Mouse (Mus musculus): ENCODE measurements at regions not wholly inside any gene's neighbourhood (a gene's known extent, or its start where the extent isn't known, plus 50 kb on each side); places are given as distances from the start of the nearest gene placed in this dataset.
A peak's percentile ranks its signal among the peaks of the same experiment; 100 is the strongest.
"Not testable (repeated sequence)": the region's sequence is repeated elsewhere in the genome, so short reads cannot be mapped to it uniquely, and the experiment has no call there.

- whole genome bisulfite sequencing, result 79% methylated on average over 11 of the region's 11 CpGs
- no peak overlapping the region for H3K27ac ChIP-seq
- no peaks in the 10 kb centered on the region for H3K4me1 ChIP-seq
- H3K9me3 ChIP-seq, result no peaks in the 10 kb centered on the region
- H3K36me3 ChIP-seq, result no peaks in the 10 kb centered on the region
- H3K9ac ChIP-seq, result no peak overlapping the region
- H3K4me3 ChIP-seq, result no peak overlapping the region
- H3K4me2 ChIP-seq, result no peak overlapping the region
- ATAC-seq (ENCODE audit: insufficient number of reproducible peaks, insufficient read depth, low FRiP score, low TSS enrichment, low read depth), result no peak
- H3K27me3 ChIP-seq, result no peaks in the 10 kb centered on the region
Observed at GRCm38 (mm10) chr8:109320955-109321354, 172.9 kb upstream of the Pmfbp1 start.

- H3K36me3 ChIP-seq, result no peaks in the 10 kb centered on the region
- H3K9ac ChIP-seq, result no peak overlapping the region
- no peaks in the 10 kb centered on the region for H3K9me3 ChIP-seq
- H3K27me3 ChIP-seq, result no peaks in the 10 kb centered on the region
- no peak overlapping the region for H3K4me2 ChIP-seq
- no peaks in the 10 kb centered on the region for H3K4me1 ChIP-seq
- ATAC-seq (ENCODE audit: insufficient number of reproducible peaks, insufficient read depth, low FRiP score, low TSS enrichment, low read depth), result no peak
- WGBS, result 83% methylated on average over 2 of the region's 2 CpGs
- H3K27ac ChIP-seq, result no peak overlapping the region
- no peak overlapping the region for H3K4me3 ChIP-seq
Observed at GRCm38 (mm10) chr8:109323351-109323750, 170.5 kb upstream of the Pmfbp1 start.

GRCm38 (mm10) chr8:109324241-109324640 is 169.6 kb upstream of the Pmfbp1 start:
- WGBS, result 88% methylated on average over 9 of the region's 9 CpGs
- no peak for ATAC-seq (ENCODE audit: insufficient number of reproducible peaks, insufficient read depth, low FRiP score, low TSS enrichment, low read depth)
- Histone ChIP-seq H3K9me3 (no peaks in the 10 kb centered on the region), H3K4me2 (no peak overlapping the region), H3K36me3 (no peaks in the 10 kb centered on the region), H3K4me3 (no peak overlapping the region), H3K27me3 (no peaks in the 10 kb centered on the region), H3K27ac (no peak overlapping the region), H3K9ac (no peak overlapping the region), H3K4me1 (no peaks in the 10 kb centered on the region)

- Histone ChIP-seq H3K4me1 (no peaks in the 10 kb centered on the region), H3K4me2 (no peak overlapping the region), H3K9ac (no peak overlapping the region), H3K4me3 (no peak overlapping the region), H3K9me3 (no peaks in the 10 kb centered on the region), H3K27me3 (no peaks in the 10 kb centered on the region), H3K27ac (no peak overlapping the region), H3K36me3 (no peaks in the 10 kb centered on the region)
- ATAC-seq (ENCODE audit: insufficient number of reproducible peaks, insufficient read depth, low FRiP score, low TSS enrichment, low read depth), result no peak
- 65% methylated on average over 7 of the region's 7 CpGs for WGBS
Observed at GRCm38 (mm10) chr8:109336203-109336602, 157.6 kb upstream of the Pmfbp1 start.

- no peak overlapping the region for H3K4me3 ChIP-seq
- no peaks in the 10 kb centered on the region for H3K27me3 ChIP-seq
- no peaks in the 10 kb centered on the region for H3K36me3 ChIP-seq
- no peaks in the 10 kb centered on the region for H3K4me1 ChIP-seq
- H3K9me3 ChIP-seq, result no peaks in the 10 kb centered on the region
- no peak for ATAC-seq (ENCODE audit: insufficient number of reproducible peaks, insufficient read depth, low FRiP score, low TSS enrichment, low read depth)
- 86% methylated on average over 14 of the region's 14 CpGs for WGBS
- H3K27ac ChIP-seq, result no peak overlapping the region
- H3K9ac ChIP-seq, result no peak overlapping the region
- no peak overlapping the region for H3K4me2 ChIP-seq
Observed at GRCm38 (mm10) chr8:109338220-109338835, 155.5 kb upstream of the Pmfbp1 start.

- WGBS, result 94% methylated on average over 21 of the region's 21 CpGs
- ATAC-seq (ENCODE audit: insufficient number of reproducible peaks, insufficient read depth, low FRiP score, low TSS enrichment, low read depth); H3K4me1 ChIP-seq; H3K4me3 ChIP-seq; H3K4me2 ChIP-seq; H3K36me3 ChIP-seq; H3K27me3 ChIP-seq; H3K9me3 ChIP-seq; H3K9ac ChIP-seq; H3K27ac ChIP-seq: not testable (repeated sequence)
Observed at GRCm38 (mm10) chr8:109340647-109341046, 153.2 kb upstream of the Pmfbp1 start.

GRCm38 (mm10) chr8:109355168-109355567 is 138.7 kb upstream of the Pmfbp1 start:
- Histone ChIP-seq H3K4me3 (no peak overlapping the region), H3K27me3 (peaks cover 4% of the 10 kb centered on the region; the same call in 1 of the 2 replicates), H3K9ac (no peak overlapping the region), H3K36me3 (no peaks in the 10 kb centered on the region), H3K9me3 (no peaks in the 10 kb centered on the region), H3K4me1 (peaks cover 29% of the 10 kb centered on the region), H3K4me2 (no peak overlapping the region), H3K27ac (no peak overlapping the region)
- ATAC-seq (ENCODE audit: insufficient number of reproducible peaks, insufficient read depth, low FRiP score, low TSS enrichment, low read depth), result no peak
- WGBS, result 73% methylated on average over 9 of the region's 9 CpGs

GRCm38 (mm10) chr8:109359396-109360051 is 134.3 kb upstream of the Pmfbp1 start:
- peak overlapping the region; percentile 61; the same call in 1 of the 2 replicates for H3K9ac ChIP-seq
- peak overlapping the region; percentile 21 for H3K4me3 ChIP-seq
- ATAC-seq (ENCODE audit: insufficient number of reproducible peaks, insufficient read depth, low FRiP score, low TSS enrichment, low read depth), result no peak

GRCm38 (mm10) chr8:109360081-109360715 is 133.6 kb upstream of the Pmfbp1 start:
- H3K4me3 ChIP-seq, result peak overlapping the region; percentile 33
- H3K27ac ChIP-seq, result no peak overlapping the region
- H3K36me3 ChIP-seq, result no peaks in the 10 kb centered on the region
- H3K4me2 ChIP-seq, result peak overlapping the region; percentile 60
- peaks cover 18% of the 10 kb centered on the region for H3K4me1 ChIP-seq
- ATAC-seq (ENCODE audit: insufficient number of reproducible peaks, insufficient read depth, low FRiP score, low TSS enrichment, low read depth), result no peak
- no peaks in the 10 kb centered on the region for H3K9me3 ChIP-seq
- 17% methylated on average over 14 of the region's 14 CpGs for WGBS
- H3K27me3 ChIP-seq, result peaks cover 4% of the 10 kb centered on the region; the same call in 1 of the 2 replicates
- H3K9ac ChIP-seq, result peak overlapping the region; percentile 51

More at GRCm38 (mm10) chr8:109359396-109360051, 134.3 kb upstream of the Pmfbp1 start:
- Histone ChIP-seq H3K36me3 (no peaks in the 10 kb centered on the region), H3K4me2 (peak overlapping the region; percentile 60), H3K27me3 (peaks cover 4% of the 10 kb centered on the region; the same call in 1 of the 2 replicates), H3K9me3 (no peaks in the 10 kb centered on the region), H3K4me1 (peaks cover 18% of the 10 kb centered on the region), H3K27ac (0 out of 2 replicates have a peak overlapping the region, but pooled peaks have one; percentile 16)
- 30% methylated on average over 16 of the region's 16 CpGs for WGBS

- Histone ChIP-seq H3K4me1 (peaks cover 18% of the 10 kb centered on the region), H3K9me3 (no peaks in the 10 kb centered on the region), H3K27ac (no peak overlapping the region), H3K36me3 (no peaks in the 10 kb centered on the region), H3K4me2 (peak overlapping the region; percentile 60), H3K27me3 (peaks cover 4% of the 10 kb centered on the region; the same call in 1 of the 2 replicates), H3K4me3 (peak overlapping the region; percentile 33), H3K9ac (peak overlapping the region; percentile 55; the same call in 1 of the 2 replicates)
- no peak for ATAC-seq (ENCODE audit: insufficient number of reproducible peaks, insufficient read depth, low FRiP score, low TSS enrichment, low read depth)
- 20% methylated on average over 16 of the region's 16 CpGs for WGBS
Observed at GRCm38 (mm10) chr8:109360904-109361303, 132.9 kb upstream of the Pmfbp1 start.

GRCm38 (mm10) chr8:109361575-109362361 is 132.1 kb upstream of the Pmfbp1 start:
- H3K4me2 ChIP-seq, result no peak overlapping the region
- peaks cover 18% of the 10 kb centered on the region for H3K4me1 ChIP-seq
- WGBS, result 77% methylated on average over 7 of the region's 7 CpGs
- peaks cover 4% of the 10 kb centered on the region; the same call in 1 of the 2 replicates for H3K27me3 ChIP-seq
- no peak for ATAC-seq (ENCODE audit: insufficient number of reproducible peaks, insufficient read depth, low FRiP score, low TSS enrichment, low read depth)
- no peak overlapping the region for H3K27ac ChIP-seq
- H3K4me3 ChIP-seq, result no peak overlapping the region
- H3K36me3 ChIP-seq, result no peaks in the 10 kb centered on the region
- no peak overlapping the region for H3K9ac ChIP-seq
- no peaks in the 10 kb centered on the region for H3K9me3 ChIP-seq

All from embryonic facial prominence, embryonic 13.5 days (tissue).